Mouse (Mus musculus) kidney, postnatal 10 days (tissue): ENCODE data around the gene Arsg.
A peak's percentile ranks its signal among the peaks of the same experiment; 100 is the strongest.

Source experiments
- DNase-seq: peaks from one replicate; pipeline ENCODE4 v3.0.0; 2021; ENCODE audit warnings: mixed read lengths

Arsg gene

GRCm38 (mm10) chr11:109587019-109587418 is 113.8 kb downstream of the Arsg start:
- peak; percentile 26 for DNase-seq

- DNase-seq = peak; percentile 47
Measured at GRCm38 (mm10) chr11:109587638-109588374, 114.6 kb downstream of the Arsg start.

GRCm38 (mm10) chr11:109590012-109590411 is 116.8 kb downstream of the Arsg start:
- no peak for DNase-seq

GRCm38 (mm10) chr11:109591511-109591910 is 118.3 kb downstream of the Arsg start:
- no peak for DNase-seq

- peak; percentile 70 for DNase-seq
Measured at GRCm38 (mm10) chr11:109593200-109593981, 120.2 kb downstream of the Arsg start.

- peak; percentile 54 for DNase-seq
Measured at GRCm38 (mm10) chr11:109594761-109595160, 121.6 kb downstream of the Arsg start.

- no peak for DNase-seq
Measured at GRCm38 (mm10) chr11:109598778-109599570, 125.8 kb downstream of the Arsg start.

GRCm38 (mm10) chr11:109607600-109607999 is 134.4 kb downstream of the Arsg start:
- DNase-seq = no peak

- DNase-seq = no peak
Measured at GRCm38 (mm10) chr11:109608976-109609625, 135.9 kb downstream of the Arsg start.

GRCm38 (mm10) chr11:109610046-109610794 is 137.0 kb downstream of the Arsg start:
- DNase-seq = peak; percentile 43

GRCm38 (mm10) chr11:109610795-109611302 is 137.7 kb downstream of the Arsg start:
- DNase-seq = no peak

- DNase-seq = peak; percentile 100
Measured at GRCm38 (mm10) chr11:109611303-109612149, 138.4 kb downstream of the Arsg start, which contains the start of gene Wipi1. TSS of gene Wipi1 (minus strand) at chr11:109611967.

GRCm38 (mm10) chr11:109612871-109613529 is 139.8 kb downstream of the Arsg start:
- DNase-seq = no peak

- no peak for DNase-seq
Measured at GRCm38 (mm10) chr11:109615286-109615685, 142.1 kb downstream of the Arsg start.

- DNase-seq = no peak
Measured at GRCm38 (mm10) chr11:109616352-109616751, 143.2 kb downstream of the Arsg start.

- DNase-seq = peak; percentile 38
Measured at GRCm38 (mm10) chr11:109616766-109617165, 143.6 kb downstream of the Arsg start.

GRCm38 (mm10) chr11:109619055-109619454 is 145.9 kb downstream of the Arsg start:
- DNase-seq = peak; percentile 82

- no peak for DNase-seq
Measured at GRCm38 (mm10) chr11:109620356-109620755, 147.2 kb downstream of the Arsg start.

GRCm38 (mm10) chr11:109621183-109621582 is 148.0 kb downstream of the Arsg start:
- DNase-seq = peak; percentile 81

- DNase-seq = peak; percentile 53
Measured at GRCm38 (mm10) chr11:109622518-109623037, 149.4 kb downstream of the Arsg start.
